Mouse (Mus musculus) adrenal gland, adult (tissue): Measurements from ENCODE around the gene Syt8.
"Not testable (repeated sequence)": the region's sequence is repeated elsewhere in the genome, so short reads cannot be mapped to it uniquely, and the experiment has no call there.

Experiments
- DNase-seq, 2 experiments: peaks; one replicate each; pipeline ENCODE4 v3.0.0; 2022 to 2023; ENCODE audit warnings: low spot score in 1 of 2; ENCODE audit not compliant: inconsistent age in 2 of 2

Syt8 gene

DNA sequence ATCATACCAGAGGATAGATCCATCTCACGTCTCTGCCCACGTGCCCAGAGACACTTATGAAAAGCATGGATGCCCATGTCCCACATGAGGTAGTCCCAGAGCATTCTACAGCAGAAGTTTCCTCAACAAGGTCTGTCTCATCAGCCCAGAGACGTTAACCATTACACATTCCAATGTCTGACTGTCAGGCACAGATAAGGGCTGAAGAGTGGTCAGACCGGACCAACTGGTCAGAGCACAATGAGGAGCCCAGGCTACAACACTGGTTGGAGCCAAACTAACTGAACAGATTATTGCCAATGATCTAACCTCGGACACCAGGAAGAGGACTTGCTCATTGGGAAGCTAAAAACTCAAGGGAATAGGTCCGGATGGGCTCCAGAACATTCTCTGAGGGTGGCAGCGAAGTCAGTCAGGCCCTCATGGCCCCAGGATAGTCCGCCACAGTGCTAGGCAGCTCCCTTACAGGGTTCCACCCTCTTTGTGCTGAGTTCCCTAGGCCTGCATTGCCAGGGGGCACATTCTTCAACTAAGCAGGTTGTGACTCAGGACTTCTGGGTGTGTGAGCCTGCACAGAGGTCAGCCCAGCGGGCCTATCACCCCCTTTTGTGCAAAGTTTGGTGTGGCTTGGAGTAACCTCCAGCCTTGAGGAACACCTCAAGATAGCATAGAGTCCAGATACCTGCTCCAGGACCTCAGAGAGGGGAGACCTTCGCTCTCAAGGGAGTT is at the start of gene Syt8:
TSS of gene Syt8 (plus strand) at position 714 of the 729 bp plus-strand sequence.
- DNase-seq, result no peak

DNA sequence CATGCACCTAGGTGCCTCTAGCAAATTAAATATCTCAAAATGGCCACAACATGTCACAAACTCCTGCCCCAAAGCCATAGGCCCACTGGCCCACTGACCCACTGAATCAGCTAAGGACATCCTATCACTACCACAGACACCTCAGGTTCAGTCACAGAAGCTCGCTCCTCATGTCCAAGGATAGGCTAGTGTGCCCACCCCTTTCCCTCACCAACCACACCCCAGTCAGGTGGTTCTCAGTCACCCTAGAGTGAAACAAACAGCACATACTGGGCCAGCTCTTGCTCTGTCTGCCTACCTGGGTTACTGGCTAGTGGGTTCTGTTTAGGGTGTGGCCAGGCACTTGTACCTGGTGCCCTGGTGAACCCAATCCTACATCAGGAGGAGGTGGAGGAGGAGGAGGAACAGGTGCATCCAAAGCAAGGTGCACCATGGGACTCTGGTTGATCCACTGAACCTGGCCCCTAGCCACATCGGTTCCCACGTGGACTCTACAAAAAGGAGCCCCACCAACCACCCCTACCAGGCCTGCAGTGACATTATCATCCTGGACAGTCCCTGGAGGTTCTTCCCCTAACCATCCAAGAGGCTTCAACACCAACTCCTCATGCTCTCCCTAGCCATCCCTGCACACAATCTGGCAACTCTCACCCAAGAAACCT is 48.8 kb upstream of the Syt8 start:
- peak; percentile 27 to 52 for DNase-seq

GRCm38 (mm10) chr7:142386621-142387201 is 47.9 kb upstream of the Syt8 start:
- peak; percentile 73 to 90 for DNase-seq

- DNase-seq, result peak; percentile 99
These were observed 47.1 kb upstream of the Syt8 start, which contains the start of gene Ctsd for GRCm38 (mm10) chr7:142387419-142388148. Gene Ctsd (minus strand): TSS chr7:142388038.

DNA sequence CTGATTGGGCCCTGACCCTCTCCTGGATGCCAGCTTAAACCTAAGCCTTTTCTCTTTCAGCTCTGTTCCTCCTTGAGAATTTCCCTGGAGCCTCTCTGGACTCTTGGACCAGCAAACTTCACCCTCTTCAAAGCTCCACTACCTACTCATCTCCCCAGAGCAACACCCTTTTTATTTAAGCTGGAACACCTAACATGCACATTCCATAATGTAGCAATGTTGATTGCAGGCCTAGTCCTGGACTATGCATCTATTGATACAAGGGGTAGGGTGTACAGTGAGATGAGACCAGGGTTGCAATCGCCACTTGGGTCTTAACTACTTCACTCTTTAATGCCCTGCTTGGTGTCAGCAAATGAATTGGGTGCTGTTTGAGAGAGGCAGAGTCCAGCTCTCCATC is 46.5 kb upstream of the Syt8 start:
- DNase-seq, result no peak

DNA sequence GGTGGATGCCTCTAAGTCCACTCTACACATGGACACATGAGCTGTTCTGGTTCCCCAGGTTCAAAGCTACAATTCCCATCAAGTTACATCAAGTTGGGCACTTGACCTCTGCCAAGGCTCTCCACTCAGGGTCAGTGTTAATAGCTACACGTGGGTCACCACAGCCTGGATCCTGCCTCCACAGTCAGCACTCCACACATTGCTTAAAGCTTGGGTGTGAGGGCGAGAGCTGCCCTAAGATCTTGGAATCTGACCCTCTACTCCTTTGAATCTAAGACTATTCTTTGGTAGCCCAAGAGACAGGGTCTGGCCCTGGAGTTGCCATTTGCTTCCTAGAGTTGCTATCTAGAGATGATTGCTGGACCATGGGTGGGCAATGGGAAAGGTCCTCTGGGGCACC is 45.9 kb upstream of the Syt8 start:
- DNase-seq, result peak; percentile 19 to 61

DNA sequence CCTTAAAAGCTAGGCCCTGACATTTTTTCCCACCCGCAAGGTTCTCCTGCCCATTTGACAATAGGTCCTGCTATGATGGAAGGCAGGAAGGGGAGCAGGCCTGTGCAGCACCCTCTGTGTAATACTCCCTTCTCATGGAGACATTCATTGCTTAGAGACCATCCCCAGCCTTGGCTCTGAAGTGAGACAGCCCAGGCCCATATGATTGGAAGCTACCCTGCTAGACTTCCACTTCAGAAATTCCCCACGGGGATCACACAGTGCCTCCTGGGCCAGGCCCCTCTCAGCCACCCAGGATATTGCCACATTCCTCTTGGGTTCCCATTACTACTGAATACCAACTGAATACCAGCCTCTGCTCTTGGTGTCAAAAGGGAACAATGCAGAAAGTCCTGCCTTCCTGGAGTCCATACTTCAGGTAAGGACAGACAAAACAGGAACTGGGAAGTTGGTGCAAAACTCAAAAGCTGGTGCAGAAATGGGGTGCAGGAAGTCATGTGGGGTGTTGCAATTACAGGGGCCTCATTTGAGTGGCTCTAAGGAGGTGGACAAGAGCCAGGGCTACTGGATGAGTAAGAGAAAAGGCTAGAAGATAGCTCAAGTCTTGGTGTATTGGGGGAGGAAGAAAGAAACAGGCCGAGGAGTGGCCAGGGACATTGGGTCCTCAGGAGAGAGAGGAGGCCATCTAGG is 44.5 kb upstream of the Syt8 start:
- peak; percentile 14 to 63 for DNase-seq

GRCm38 (mm10) chr7:142391108-142391507 is 43.5 kb upstream of the Syt8 start:
- DNase-seq, result peak; percentile 32 to 84

GRCm38 (mm10) chr7:142391609-142392008 is 43.0 kb upstream of the Syt8 start:
- peak in 1 of 2 experiments; percentile 7 for DNase-seq

DNA sequence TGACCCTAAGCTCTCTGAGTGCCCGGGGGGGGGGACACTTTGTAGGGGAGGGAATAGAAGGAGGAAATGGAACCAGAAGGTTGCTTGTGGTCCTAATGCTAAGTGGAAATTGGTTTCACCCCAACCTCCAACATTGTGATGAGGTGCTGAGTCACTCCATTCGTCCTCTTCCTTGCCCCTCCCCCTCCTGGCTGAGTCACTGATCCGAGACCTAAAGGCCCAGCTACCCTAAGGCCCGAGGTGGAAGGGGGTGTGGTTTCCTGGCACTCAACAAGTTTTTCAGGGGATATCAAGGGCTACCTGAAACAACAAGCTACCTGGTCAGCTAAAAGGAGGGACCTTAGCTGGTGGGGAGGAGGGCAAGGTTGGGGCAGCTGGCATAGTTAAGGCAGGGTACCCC is 41.5 kb upstream of the Syt8 start:
- DNase-seq, result peak; percentile 88 to 95

DNA sequence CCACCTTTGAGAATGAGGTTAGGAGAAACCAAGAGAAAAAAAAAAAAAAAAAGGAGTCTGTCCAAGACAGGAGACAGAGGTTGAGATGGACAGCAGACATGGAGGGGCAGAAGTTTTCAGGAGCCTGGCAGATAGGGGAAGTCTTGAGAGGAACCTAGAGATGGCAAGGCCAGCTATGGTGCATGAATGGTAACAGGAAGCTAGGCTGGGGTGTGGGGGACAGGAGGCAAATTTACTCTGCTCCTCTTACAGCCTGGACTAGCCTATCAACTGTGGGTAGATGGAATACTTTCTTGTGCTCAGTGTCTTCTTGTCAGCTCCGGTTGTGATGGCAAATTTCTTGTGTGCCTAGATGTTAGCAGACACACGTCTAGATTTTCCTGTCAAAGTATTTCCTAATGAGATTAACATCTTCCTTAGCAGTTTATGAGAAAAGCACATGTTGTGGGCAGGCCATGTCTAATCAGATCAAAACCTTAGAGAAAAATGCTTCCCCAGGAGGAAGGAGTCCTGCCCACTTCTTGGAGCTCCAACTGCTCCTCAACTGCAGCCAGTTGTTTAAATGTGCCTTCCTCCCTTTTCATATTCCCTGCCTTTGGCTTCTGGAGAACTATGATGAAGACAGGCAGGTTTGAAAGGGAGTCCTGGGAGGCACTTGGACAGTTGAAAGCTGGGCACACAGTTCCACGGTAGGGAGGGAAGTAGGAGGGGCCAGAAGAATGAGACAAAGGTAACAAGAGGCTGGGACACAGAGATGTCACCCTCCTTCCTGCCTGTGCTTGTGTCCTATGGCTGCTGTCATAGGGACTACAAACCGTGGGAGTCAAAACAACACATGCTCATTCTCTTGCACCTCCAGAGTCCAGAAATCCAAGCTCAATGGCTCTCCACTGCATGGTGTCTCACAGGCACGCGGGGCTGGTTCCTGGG is 40.1 kb upstream of the Syt8 start:
- DNase-seq, result peak in 1 of 2 experiments; percentile 5

DNA sequence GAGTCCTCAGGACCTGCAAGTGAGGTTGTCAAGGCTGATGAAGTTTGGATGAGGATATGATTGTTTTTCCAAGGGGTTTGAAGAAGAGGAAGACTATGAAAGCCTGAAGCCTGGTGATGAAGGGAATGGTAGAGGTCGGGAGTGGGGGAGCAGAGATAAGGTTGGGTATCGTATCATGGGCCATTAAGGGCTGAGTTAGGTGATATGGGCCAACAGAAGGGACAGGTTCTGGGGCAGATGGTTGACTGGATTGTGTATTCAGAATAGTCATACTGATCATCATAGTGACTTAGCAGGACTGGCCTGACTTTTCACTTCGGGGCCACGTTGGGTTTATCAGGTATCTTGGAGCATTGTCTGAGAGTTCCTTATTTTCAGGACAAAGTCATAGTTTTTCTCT is 39.2 kb upstream of the Syt8 start:
- no peak for DNase-seq

DNA sequence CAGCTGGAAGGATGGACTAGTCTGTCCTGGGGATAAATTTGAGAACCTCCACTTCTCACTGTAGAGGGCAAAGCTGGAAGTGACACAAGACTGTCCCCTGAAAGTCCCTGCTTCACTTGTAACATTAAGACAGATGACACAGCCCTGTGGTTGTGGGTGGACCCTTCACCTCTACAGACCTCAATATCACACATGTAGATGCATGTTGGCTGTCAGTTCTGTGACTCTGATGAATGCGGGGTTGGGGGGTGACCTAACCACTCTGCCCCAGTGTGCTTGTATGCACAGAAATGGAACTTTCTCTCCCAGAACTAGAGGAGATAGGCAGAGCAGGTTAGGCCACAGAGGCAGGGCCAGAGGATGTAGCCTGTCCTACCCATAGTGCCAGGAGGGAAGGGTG is 38.0 kb upstream of the Syt8 start:
- DNase-seq, result no peak

GRCm38 (mm10) chr7:142398052-142398451 is 36.6 kb upstream of the Syt8 start:
- DNase-seq, result peak; percentile 44 to 75

GRCm38 (mm10) chr7:142399250-142399649 is 35.4 kb upstream of the Syt8 start:
- DNase-seq, result peak in 1 of 2 experiments; percentile 33

DNA sequence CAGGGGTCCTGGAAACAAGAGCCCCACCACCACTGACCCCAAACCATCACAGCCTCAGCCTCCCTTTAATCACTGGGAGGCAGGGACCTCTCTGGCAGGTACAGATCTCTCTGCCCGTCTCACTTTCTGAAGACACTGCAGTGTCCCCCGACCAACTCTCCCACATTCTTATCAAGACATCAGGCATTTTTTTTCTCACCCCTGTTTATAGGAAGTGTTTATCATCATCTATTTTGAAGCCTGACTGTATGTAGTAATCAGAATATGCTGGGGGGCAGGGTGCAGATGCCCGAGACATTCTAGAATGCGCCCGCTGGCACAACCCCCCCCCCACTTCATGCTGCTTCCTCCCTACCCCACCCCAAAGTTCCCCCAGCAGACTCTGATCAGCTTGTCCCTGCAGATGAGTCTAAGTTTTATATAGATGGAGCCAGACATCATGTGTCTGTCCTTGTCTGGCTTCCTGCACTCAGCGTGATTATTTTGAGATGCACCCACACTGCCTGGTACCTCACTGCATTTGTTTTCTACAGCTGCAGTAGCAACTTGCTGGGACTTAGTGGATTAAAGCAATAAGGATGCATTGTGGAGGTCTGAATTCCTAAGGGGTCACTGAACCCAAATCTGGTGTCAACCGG is 34.4 kb upstream of the Syt8 start:
- no peak for DNase-seq

DNA sequence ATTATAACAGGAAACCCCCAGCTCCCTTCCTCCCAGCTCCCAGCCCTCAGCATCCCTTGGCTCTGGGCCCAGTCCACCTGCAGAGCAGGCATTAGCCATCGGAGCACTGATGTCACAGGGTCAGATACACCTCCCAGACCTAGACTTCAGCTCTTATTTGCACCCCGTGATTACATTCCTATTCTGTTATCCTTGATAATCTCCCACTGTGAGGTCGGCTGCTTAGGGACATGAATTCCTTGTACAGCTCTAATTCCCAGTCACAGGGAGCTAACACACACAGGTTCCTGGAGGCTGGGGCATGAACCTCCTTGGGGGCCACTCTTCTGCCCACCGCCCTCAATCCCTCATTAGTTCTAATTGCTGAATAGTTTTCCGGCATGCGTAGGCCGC is 33.9 kb upstream of the Syt8 start:
- DNase-seq, result peak in 1 of 2 experiments; percentile 36

DNA sequence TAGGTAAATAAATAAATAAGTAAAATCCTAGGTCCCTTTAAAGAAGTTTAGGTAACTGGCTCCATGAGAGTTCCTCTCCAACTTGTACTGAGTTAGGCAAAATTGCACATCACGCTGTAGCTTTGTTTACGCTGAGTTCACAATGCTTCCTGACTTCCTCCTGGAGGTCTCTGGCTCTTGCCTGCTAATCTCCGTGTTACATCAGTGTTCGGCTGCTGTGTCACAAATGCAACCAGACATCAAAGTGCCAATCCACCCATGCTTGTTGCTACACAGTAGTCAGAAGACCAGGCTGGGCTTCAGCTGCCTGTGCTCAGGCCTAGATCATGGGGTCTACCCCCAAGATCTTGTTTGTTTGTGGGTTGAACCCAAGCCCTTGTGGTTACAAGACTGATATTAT is 31.1 kb upstream of the Syt8 start:
- no peak for DNase-seq

GRCm38 (mm10) chr7:142405134-142405533 is 29.5 kb upstream of the Syt8 start:
- not testable (repeated sequence) for DNase-seq
